In genomic region chr13:76844629-76845255, GRCm38 (mm10) we compare ENCODE assay signal across 8 mouse cellular contexts.
DNase-seq lines count a peak whose midpoint lies in the region; ATAC-seq lines count a peak whose summit lies in the region.

No protein-coding gene starts in this region.

- H3K27me3 ChIP-seq in embryonic facial prominence, embryonic 10.5 days (replicated peaks; ENCODE audit: low read depth, poor library complexity, severe bottlenecking): no peaks in the 10 kb centered on the region
- no peaks in the 10 kb centered on the region for H3K27me3 ChIP-seq in hindbrain, embryonic 12.5 days
- H3K27me3 ChIP-seq in midbrain, embryonic 13.5 days: no peaks in the 10 kb centered on the region

- WGBS in embryonic facial prominence, embryonic 10.5 days: 53% methylated on average over 8 of the region's 8 CpGs
- 51% methylated on average over 8 of the region's 8 CpGs for WGBS in hindbrain, embryonic 12.5 days
- WGBS in midbrain, embryonic 13.5 days: 49% methylated on average over 8 of the region's 8 CpGs

- peak; percentile 52 for ATAC-seq in hindbrain, embryonic 12.5 days (ENCODE audit: low FRiP score)
- ATAC-seq in midbrain, embryonic 13.5 days: peak; percentile 80

- H3K9me3 ChIP-seq in embryonic facial prominence, embryonic 10.5 days: no peaks in the 10 kb centered on the region
- H3K9me3 ChIP-seq in hindbrain, embryonic 12.5 days (replicated peaks): no peaks in the 10 kb centered on the region
- H3K9me3 ChIP-seq in midbrain, embryonic 13.5 days: no peaks in the 10 kb centered on the region

- no peaks in the 10 kb centered on the region for H3K36me3 ChIP-seq in embryonic facial prominence, embryonic 10.5 days (replicated peaks)
- no peaks in the 10 kb centered on the region for H3K36me3 ChIP-seq in hindbrain, embryonic 12.5 days
- H3K36me3 ChIP-seq in midbrain, embryonic 13.5 days: no peaks in the 10 kb centered on the region

- no peak overlapping the region for H3K9ac ChIP-seq in hindbrain, embryonic 12.5 days
- H3K9ac ChIP-seq in midbrain, embryonic 13.5 days (replicated peaks): no peak overlapping the region

- no peak overlapping the region for H3K27ac ChIP-seq in embryonic facial prominence, embryonic 10.5 days (replicated peaks)
- H3K27ac ChIP-seq in hindbrain, embryonic 12.5 days: no peak overlapping the region
- no peak overlapping the region for H3K27ac ChIP-seq in midbrain, embryonic 13.5 days

- H3K4me3 ChIP-seq in embryonic facial prominence, embryonic 10.5 days: no peak overlapping the region
- no peak overlapping the region for H3K4me3 ChIP-seq in hindbrain, embryonic 12.5 days
- no peak overlapping the region for H3K4me3 ChIP-seq in midbrain, embryonic 13.5 days (replicated peaks)

- intact Hi-C loops in left cerebral cortex, postnatal 14 days (cut with DNase I): loop anchor here (10.0 kb wide), 1 partner anchor 1360 kb away; no protein-coding TSS in a partner anchor

- peak; percentile 30 for DNase-seq in gastrocnemius, adult 18-20 months (ENCODE audit: low spot score)
- DNase-seq in gastrocnemius, postnatal 25 days: no peak
- peak; percentile 66 to 78 for DNase-seq in adrenal gland, postnatal 36 days
- peak; percentile 84 for DNase-seq in embryonic facial prominence, embryonic 10.5 days (ENCODE audit: low spot score)
- peak; percentile 38 to 43 for DNase-seq in left cerebral cortex, postnatal 14 days (ENCODE audit: low spot score in 2 of 2)
- DNase-seq in spleen, adult 12 weeks (ENCODE audit: low spot score): peak; percentile 13

- no peak overlapping the region for H3K4me2 ChIP-seq in hindbrain, embryonic 12.5 days (replicated peaks)
- no peak overlapping the region for H3K4me2 ChIP-seq in midbrain, embryonic 13.5 days (replicated peaks)

- H3K4me1 ChIP-seq in embryonic facial prominence, embryonic 10.5 days: peaks cover 3% of the 10 kb centered on the region; the same call in 1 of the 2 replicates
- H3K4me1 ChIP-seq in hindbrain, embryonic 12.5 days: 0 out of 2 replicates have a peak, but pooled peaks cover 2% of the 10 kb centered on the region
- peaks cover 6% of the 10 kb centered on the region for H3K4me1 ChIP-seq in midbrain, embryonic 13.5 days (replicated peaks)
